Mouse (Mus musculus) small intestine, adult 2 months (tissue): ENCODE measurements around the gene Gdpd2.
A peak's percentile ranks its signal among the peaks of the same experiment; 100 is the strongest.

Experiments used
- CTCF ChIP-seq: fragments of 200-500 bp; IDR thresholded peaks from 2 replicates; pipeline ENCODE4 v1.5.1; 2012; ENCODE audit warnings: low read depth, mild to moderate bottlenecking, control low read depth, inconsistent platforms, low read length, moderate library complexity, mixed read lengths; ENCODE audit not compliant: insufficient replicate concordance, insufficient read length; ENCODE audit errors: extremely low read depth
- POLR2A ChIP-seq: fragments of 200-500 bp; IDR thresholded peaks from 2 replicates; pipeline ENCODE4 v1.6.1; 2012; ENCODE audit warnings: low read depth, mild to moderate bottlenecking, control low read depth, inconsistent platforms, low read length, moderate library complexity

DNA sequence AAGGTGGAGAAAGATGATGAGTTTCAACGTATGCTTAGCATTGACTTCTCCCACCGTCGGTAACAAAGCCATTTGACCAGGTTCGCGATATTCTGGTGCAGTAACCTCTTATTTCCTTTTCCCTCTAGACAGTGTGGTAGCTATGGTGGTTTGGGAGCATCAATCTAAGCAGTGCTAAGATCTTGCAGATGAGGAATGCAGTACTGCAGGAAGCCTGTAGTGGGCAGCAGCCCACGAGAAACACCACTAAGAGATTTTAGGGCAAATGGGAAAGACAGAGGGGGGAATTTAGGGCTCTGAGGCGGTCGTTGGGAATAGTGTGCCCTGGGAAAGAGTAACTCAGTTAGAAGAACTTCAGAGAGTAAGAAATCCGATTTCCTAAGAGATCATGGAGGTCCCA, 46.8 kb downstream of the Gdpd2 start:
- peak; percentile 44; the same call in 1 of the 2 replicates for TF ChIP-seq CTCF
- no peak for TF ChIP-seq POLR2A
